Mouse (Mus musculus): Measurements from ENCODE around the gene Chd9.

- TF ChIP-seq POLR2A (IDR thresholded peaks at IDR 0.05; ENCODE audit: borderline replicate concordance, low read depth, low read length) (no peak), CTCF (IDR thresholded peaks at IDR 0.05; ENCODE audit: low read depth, low read length) (no peak)
Observed at GRCm38 (mm10) chr8:90907516-90907847, 79.3 kb downstream of the Chd9 start.
